In genomic region chr4:154599977-154600376, GRCm38 (mm10) we compare ENCODE assay signal across 11 mouse cellular contexts. TPM values are rescaled to one million over a fixed set of nuclear protein-coding genes. Genes with fewer than 3 reads are reported as not detected.
DNase-seq lines count a peak whose midpoint lies in the region; ATAC-seq and TF ChIP-seq lines count a peak whose summit lies in the region.
"Had no signal": no experiment of that assay in that cellular context is flagged by ENCODE, and none has a peak within 500 bp of the region (broad histone marks: within the 10 kb centered on the region; RNA-seq: fewer than 3 reads in every experiment).

No protein-coding gene starts in this region.

- no peaks in the 10 kb centered on the region for H3K36me3 ChIP-seq in kidney, embryonic 16.5 days (ENCODE audit: insufficient read depth, low read length)
- no peaks in the 10 kb centered on the region; the same call in 1 of the 2 replicates for H3K36me3 ChIP-seq in forebrain, embryonic 10.5 days (replicated peaks)
- H3K36me3 ChIP-seq in kidney, postnatal 0 days (ENCODE audit: insufficient read depth, low read length) = no peaks in the 10 kb centered on the region
- no peaks in the 10 kb centered on the region for H3K36me3 ChIP-seq in neural tube, embryonic 12.5 days
- no peaks in the 10 kb centered on the region for H3K36me3 ChIP-seq in liver, embryonic 11.5 days (ENCODE audit: control insufficient read depth, insufficient read depth, low read length)

- H3K4me3 ChIP-seq in kidney, embryonic 16.5 days (ENCODE audit: low read length) = no peak overlapping the region
- H3K4me3 ChIP-seq in forebrain, embryonic 10.5 days = peak overlapping the region; percentile 7; the same call in 1 of the 2 replicates
- H3K4me3 ChIP-seq in kidney, postnatal 0 days (replicated peaks; ENCODE audit: low read depth, low read length) = no peak overlapping the region
- no peak overlapping the region for H3K4me3 ChIP-seq in neural tube, embryonic 12.5 days
- H3K4me3 ChIP-seq in liver, embryonic 11.5 days (ENCODE audit: low read depth, low read length) = no peak overlapping the region
- H3K4me3 ChIP-seq: left cerebral cortex, adult 2 months had no signal

- peak; percentile 33 for DNase-seq in kidney, adult 11 months
- DNase-seq in forebrain, embryonic 10.5 days (ENCODE audit: extremely low spot score, low spot score) = peak; percentile 83
- DNase-seq in kidney, postnatal 0 days (ENCODE audit: low spot score) = peak; percentile 50
- no peak for DNase-seq in thymus, adult 18-20 months
- no peak for DNase-seq in gastrocnemius, adult 8-10 months (ENCODE audit: low spot score in 2 of 2)
- no peak for DNase-seq in liver, embryonic 11.5 days (ENCODE audit: low spot score)
- DNase-seq: lung, postnatal 14 days; thymus, postnatal 36 days had no signal

- H3K4me1 ChIP-seq in kidney, embryonic 16.5 days (ENCODE audit: insufficient read depth, low read length) = peaks cover 18% of the 10 kb centered on the region
- peaks cover 100% of the 10 kb centered on the region for H3K4me1 ChIP-seq in forebrain, embryonic 10.5 days
- H3K4me1 ChIP-seq in kidney, postnatal 0 days (replicated peaks; ENCODE audit: insufficient read depth, low read length) = no peaks in the 10 kb centered on the region
- peaks cover 85% of the 10 kb centered on the region for H3K4me1 ChIP-seq in neural tube, embryonic 12.5 days
- H3K4me1 ChIP-seq in liver, embryonic 11.5 days (replicated peaks; ENCODE audit: control insufficient read depth, insufficient read depth, low read length) = no peaks in the 10 kb centered on the region

- H3K9me3 ChIP-seq in kidney, embryonic 16.5 days (ENCODE audit: low read length) = no peaks in the 10 kb centered on the region
- H3K9me3 ChIP-seq in forebrain, embryonic 10.5 days = no peaks in the 10 kb centered on the region
- H3K9me3 ChIP-seq in kidney, postnatal 0 days (replicated peaks; ENCODE audit: low read length) = no peaks in the 10 kb centered on the region
- H3K9me3 ChIP-seq in neural tube, embryonic 12.5 days = no peaks in the 10 kb centered on the region
- H3K9me3 ChIP-seq in liver, embryonic 11.5 days (ENCODE audit: control insufficient read depth, low read length) = no peaks in the 10 kb centered on the region

- no peak overlapping the region for H3K27ac ChIP-seq in kidney, embryonic 16.5 days (ENCODE audit: low read length)
- peak overlapping the region; percentile 88 for H3K27ac ChIP-seq in forebrain, embryonic 10.5 days
- no peak overlapping the region for H3K27ac ChIP-seq in kidney, postnatal 0 days
- no peak overlapping the region for H3K27ac ChIP-seq in neural tube, embryonic 12.5 days
- no peak overlapping the region for H3K27ac ChIP-seq in liver, embryonic 11.5 days (ENCODE audit: low read depth, low read length)
- H3K27ac ChIP-seq: left cerebral cortex, adult 2 months had no signal

- TF ChIP-seq CTCF in kidney, postnatal 0 days (IDR thresholded peaks at IDR 0.05; ENCODE audit: low read depth) = no peak

- H3K4me2 ChIP-seq in kidney, embryonic 16.5 days (replicated peaks; ENCODE audit: low read depth, low read length) = no peak overlapping the region
- no peak overlapping the region for H3K4me2 ChIP-seq in kidney, postnatal 0 days (ENCODE audit: low read length)
- H3K4me2 ChIP-seq in neural tube, embryonic 12.5 days (replicated peaks) = peak overlapping the region; percentile 36
- no peak overlapping the region for H3K4me2 ChIP-seq in liver, embryonic 11.5 days

- ATAC-seq in kidney, embryonic 16.5 days (ENCODE audit: low FRiP score, low TSS enrichment) = no peak
- ATAC-seq in kidney, postnatal 0 days (replicated peaks; ENCODE audit: low FRiP score, low read depth) = no peak
- peak; percentile 41 for ATAC-seq in neural tube, embryonic 12.5 days (ENCODE audit: low FRiP score, low read depth)
- ATAC-seq in liver, embryonic 11.5 days (replicated peaks; ENCODE audit: low FRiP score) = no peak

- H3K9ac ChIP-seq in kidney, embryonic 16.5 days (replicated peaks; ENCODE audit: low read length) = no peak overlapping the region
- no peak overlapping the region for H3K9ac ChIP-seq in kidney, postnatal 0 days (ENCODE audit: low read depth, low read length)
- H3K9ac ChIP-seq in neural tube, embryonic 12.5 days = no peak overlapping the region
- no peak overlapping the region for H3K9ac ChIP-seq in liver, embryonic 11.5 days (ENCODE audit: low read depth, low read length)

- WGBS in kidney, embryonic 16.5 days = 30% methylated on average over 10 of the region's 10 CpGs
- 3% methylated on average over 10 of the region's 10 CpGs for WGBS in forebrain, embryonic 10.5 days
- WGBS in kidney, postnatal 0 days = 38% methylated on average over 10 of the region's 10 CpGs
- WGBS in neural tube, embryonic 12.5 days = 10% methylated on average over 10 of the region's 10 CpGs
- WGBS in liver, embryonic 11.5 days = 40% methylated on average over 10 of the region's 10 CpGs

- H3K27me3 ChIP-seq in kidney, embryonic 16.5 days (ENCODE audit: insufficient read depth, low read length) = peaks cover 33% of the 10 kb centered on the region
- H3K27me3 ChIP-seq in forebrain, embryonic 10.5 days (ENCODE audit: poor library complexity, severe bottlenecking) = peaks cover 71% of the 10 kb centered on the region
- peaks cover 5% of the 10 kb centered on the region for H3K27me3 ChIP-seq in kidney, postnatal 0 days (ENCODE audit: insufficient read depth, low read length)
- H3K27me3 ChIP-seq in neural tube, embryonic 12.5 days (replicated peaks) = peaks cover 13% of the 10 kb centered on the region; the same call in 1 of the 2 replicates
- peaks cover 6% of the 10 kb centered on the region for H3K27me3 ChIP-seq in liver, embryonic 11.5 days (replicated peaks; ENCODE audit: control insufficient read depth, insufficient read depth, low read length)

RNA-seq across cellular contexts. Expression of gene Prdm16, which starts 36.7 kb away (rescaled TPM):
- 22.3 and 24.7 TPM in 2 replicates for polyA plus RNA-seq in kidney, embryonic 16.5 days (2015; fragmentation: Nextera tagmentation; extraction: Ambion mirVana)
- 40.1 and 43.1 TPM in 2 replicates for polyA plus RNA-seq in forebrain, embryonic 10.5 days (2016; fragmentation: Nextera tagmentation; extraction: Ambion mirVana)
- polyA plus RNA-seq in kidney, postnatal 0 days (2015; fragmentation: Nextera tagmentation; extraction: Ambion mirVana) = 19.0 and 22.5 TPM in 2 replicates
- 12.9 and 13.4 TPM in 2 replicates for polyA plus RNA-seq in neural tube, embryonic 12.5 days (2016; fragmentation: Nextera tagmentation; extraction: Ambion mirVana)
- total RNA-seq in gastrocnemius, adult 8-10 months (2022) = 1 to 10 TPM in 3 of 4 experiments, under 1 TPM in 1; 0.73 to 3.1 (median 1.4) TPM
- 7.0 and 7.2 TPM in 2 replicates for polyA plus RNA-seq in liver, embryonic 11.5 days (2014; fragmentation: Nextera tagmentation; extraction: Ambion mirVana)

Comparison
In these comparisons a context has a peak if more than half of its experiments do, and no peak if none do; other contexts are left out.
1. DNase-seq: peak in kidney, adult 11 months (single experiment), forebrain, embryonic 10.5 days (single experiment) and kidney, postnatal 0 days (single experiment); none in thymus, adult 18-20 months (0 of 2), gastrocnemius, adult 8-10 months (0 of 2) and liver, embryonic 11.5 days (single experiment).